Mouse (Mus musculus) bone marrow macrophage, adult 2 months (primary cell): Measurements from ENCODE around the gene Slc17a4.

Source experiments
- CTCF ChIP-seq: IDR thresholded peaks from 2 replicates; pipeline ENCODE4 v1.5.1; 2012; ENCODE audit warnings: low read depth, mild to moderate bottlenecking, low read length, moderate library complexity
- POLR2A ChIP-seq: IDR thresholded peaks from 2 replicates; pipeline ENCODE4 v1.6.1; 2012; ENCODE audit warnings: mild to moderate bottlenecking, low read depth, low read length, borderline replicate concordance

GRCm38 (mm10) chr13:23889011-23889605 lies 25.7 kb downstream of the Slc17a4 start:
- no peak for TF ChIP-seq POLR2A
- TF ChIP-seq CTCF: no peak
